Mouse (Mus musculus) erythroblast, embryonic 14.5 days (primary cell): Measurements from ENCODE around the gene Gm45337. TPM values are rescaled to one million over a fixed set of nuclear protein-coding genes. Genes with fewer than 3 reads are reported as not detected.

Source experiments
- H3K27me3 ChIP-seq: 2 replicates; pipeline ENCODE4 v1.6.1; 2012; ENCODE audit warnings: inconsistent platforms; ENCODE audit not compliant: control insufficient read depth
- H3K36me3 ChIP-seq: 2 replicates; pipeline ENCODE4 v1.6.1; 2012; ENCODE audit warnings: mild to moderate bottlenecking, inconsistent platforms; ENCODE audit not compliant: control insufficient read depth
- H3K4me1 ChIP-seq: 2 replicates; pipeline ENCODE4 v1.6.1; 2012; ENCODE audit warnings: inconsistent platforms; ENCODE audit not compliant: control insufficient read depth
- H3K4me3 ChIP-seq: replicated peaks from 2 replicates; pipeline ENCODE3; 2012; ENCODE audit warnings: moderate library complexity, mild to moderate bottlenecking, inconsistent platforms
- H3K9me3 ChIP-seq: 2 replicates; pipeline ENCODE4 v1.6.1; 2012; ENCODE audit warnings: low read length, inconsistent platforms, mixed read lengths; ENCODE audit not compliant: control insufficient read depth
- GATA1 ChIP-seq: IDR thresholded peaks from 2 replicates; pipeline ENCODE4 v1.6.1; 2012; ENCODE audit warnings: low read length, inconsistent platforms, mixed read lengths
- TAL1 ChIP-seq: IDR thresholded peaks from 3 replicates; pipeline ENCODE4 v1.6.1; 2012; ENCODE audit warnings: low read length, inconsistent platforms, mixed read lengths
- polyA plus RNA-seq: library from polyadenylated mRNA; stranded (reverse); fragments of >175 nt; gene quantifications from 2 replicates; pipeline ENCODE4 v1.2.3, GENCODE M21; 2012

Gene Gm45337
- polyA plus RNA-seq, 1 experiment, result not detected

DNA sequence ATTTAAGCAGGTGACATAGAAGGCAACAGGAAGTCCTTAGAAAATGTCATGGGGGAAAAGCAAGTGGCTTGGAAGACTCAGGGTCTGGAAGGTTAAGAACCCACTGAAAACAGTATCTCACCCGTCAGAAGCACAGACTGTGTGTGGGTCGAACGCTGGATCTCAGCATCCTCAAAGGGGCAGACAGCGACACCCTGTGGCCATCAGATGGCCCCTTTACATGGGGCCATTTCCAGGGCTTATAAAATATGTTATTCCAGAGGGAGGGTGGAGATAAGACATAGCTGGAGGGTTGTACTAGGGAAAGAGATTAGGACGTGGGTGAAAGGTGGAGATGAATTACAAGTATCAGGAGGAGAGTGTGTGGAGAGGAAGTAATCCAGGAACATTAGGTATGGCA, 24.8 kb downstream of the Gm45337 start:
- TF ChIP-seq GATA1 (no peak), TAL1 (no peak)
- no peaks in the 10 kb centered on the region for H3K4me1 ChIP-seq
- H3K9me3 ChIP-seq, result no peaks in the 10 kb centered on the region
- H3K4me3 ChIP-seq, result no peak overlapping the region
- peaks cover 3% of the 10 kb centered on the region; the same call in 1 of the 2 replicates for H3K27me3 ChIP-seq
- H3K36me3 ChIP-seq, result no peaks in the 10 kb centered on the region

GRCm38 (mm10) chr7:142104747-142105146, 39.7 kb downstream of the Gm45337 start:
- Histone ChIP-seq H3K36me3 (no peaks in the 10 kb centered on the region), H3K9me3 (no peaks in the 10 kb centered on the region), H3K27me3 (peaks cover 40% of the 10 kb centered on the region), H3K4me3 (no peak overlapping the region), H3K4me1 (peaks cover 4% of the 10 kb centered on the region)
- TF ChIP-seq GATA1 (no peak), TAL1 (no peak)

DNA sequence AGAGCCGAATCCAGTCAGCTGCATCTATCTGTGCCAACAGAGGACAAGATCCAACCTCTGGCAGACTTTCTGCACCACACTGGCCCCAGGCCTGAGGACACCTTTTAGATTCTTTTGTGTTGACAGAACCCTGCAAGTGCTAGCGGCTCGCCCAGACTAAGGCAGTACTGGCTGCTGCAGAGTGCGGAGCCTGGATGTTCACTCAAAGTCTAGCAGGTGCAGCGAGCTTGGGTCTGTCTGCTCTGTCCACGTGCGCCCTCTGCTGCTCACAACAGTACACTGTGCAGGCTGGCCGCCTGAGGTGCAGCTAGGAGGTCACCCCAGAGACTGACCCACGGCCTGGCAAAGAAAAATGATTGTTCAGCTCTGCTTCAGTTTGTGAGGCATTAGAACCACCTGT, 46.6 kb downstream of the Gm45337 start:
- Histone ChIP-seq H3K4me1 (peaks cover 42% of the 10 kb centered on the region), H3K9me3 (no peaks in the 10 kb centered on the region; the same call in 1 of the 2 replicates), H3K27me3 (peaks cover 92% of the 10 kb centered on the region), H3K4me3 (no peak overlapping the region), H3K36me3 (peaks cover 9% of the 10 kb centered on the region)
- TF ChIP-seq GATA1 (no peak), TAL1 (no peak)

DNA sequence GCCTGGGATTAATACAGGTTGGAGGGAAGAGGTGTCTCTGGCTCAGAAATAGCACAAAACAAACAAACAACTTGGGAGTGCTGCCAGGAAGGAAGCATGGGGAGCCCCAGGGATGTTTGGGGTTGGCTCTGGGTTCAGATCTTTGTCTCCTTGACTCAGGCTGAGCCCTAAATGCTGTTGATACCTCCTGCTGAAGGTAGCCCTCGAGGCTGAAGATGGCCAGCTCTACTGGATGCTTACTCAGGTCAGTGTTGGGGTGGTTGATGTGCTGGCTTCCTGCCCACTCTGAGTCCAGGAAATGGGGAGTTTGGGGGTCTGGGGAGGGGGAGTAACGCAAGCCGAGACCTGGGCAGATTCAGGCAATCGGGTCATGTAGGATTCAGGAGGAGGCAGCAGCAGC, 47.7 kb downstream of the Gm45337 start:
- no peak overlapping the region for H3K4me3 ChIP-seq
- peaks cover 52% of the 10 kb centered on the region for H3K4me1 ChIP-seq
- H3K36me3 ChIP-seq, result peaks cover 20% of the 10 kb centered on the region
- H3K27me3 ChIP-seq, result peaks cover 98% of the 10 kb centered on the region
- H3K9me3 ChIP-seq, result no peaks in the 10 kb centered on the region; the same call in 1 of the 2 replicates
- TF ChIP-seq TAL1 (no peak), GATA1 (no peak)

DNA sequence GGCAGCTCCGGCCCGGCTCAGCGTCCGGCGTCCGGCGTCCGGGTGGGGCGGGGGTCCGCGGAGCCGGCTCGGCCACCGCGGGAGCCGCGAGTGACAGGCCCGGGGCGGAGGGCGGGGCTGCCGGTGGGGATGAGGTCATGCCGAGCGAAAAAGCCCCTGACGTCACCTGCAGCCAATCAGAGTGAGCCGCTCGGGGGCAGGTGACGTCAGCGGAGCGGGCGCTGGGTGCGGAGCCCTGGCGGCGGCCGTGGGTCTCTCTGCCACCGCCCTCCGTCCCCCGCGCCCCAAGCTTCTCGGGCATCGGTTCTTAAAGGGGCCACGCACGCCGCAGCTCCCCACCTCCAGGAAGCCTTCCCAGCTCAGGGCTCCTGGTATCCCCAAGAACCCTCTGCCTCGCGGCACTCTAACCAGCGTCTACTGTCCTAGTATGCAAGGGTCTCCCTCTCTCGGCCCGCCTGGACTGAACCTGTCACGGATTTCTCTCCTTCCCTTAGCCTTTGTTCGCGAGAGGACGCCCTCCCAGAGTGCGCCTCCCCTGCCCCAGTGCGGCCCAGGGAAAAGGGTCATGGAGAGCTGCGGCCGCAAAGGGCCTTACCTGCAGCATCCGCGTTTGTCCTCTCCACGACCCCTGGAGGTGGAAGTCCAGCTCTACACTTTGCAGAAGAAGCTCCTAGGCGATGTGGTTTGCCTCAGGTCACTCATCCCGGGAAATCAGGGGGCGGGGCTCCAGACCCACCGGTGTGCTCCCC, 49.0 kb downstream of the Gm45337 start, which contains the start of gene Dusp8:
TSS of gene Dusp8 (minus strand) at position 661 of the 749 bp plus-strand sequence.
- H3K4me1 ChIP-seq, result peaks cover 66% of the 10 kb centered on the region
- H3K4me3 ChIP-seq, result peak within 1 kb of the TSS; percentile 90
- peaks cover 34% of the 10 kb centered on the region for H3K36me3 ChIP-seq
- H3K9me3 ChIP-seq, result no peaks in the 10 kb centered on the region; the same call in 1 of the 2 replicates
- no peak for TF ChIP-seq TAL1
- no peak for TF ChIP-seq GATA1
- peaks cover 99% of the 10 kb centered on the region for H3K27me3 ChIP-seq

DNA sequence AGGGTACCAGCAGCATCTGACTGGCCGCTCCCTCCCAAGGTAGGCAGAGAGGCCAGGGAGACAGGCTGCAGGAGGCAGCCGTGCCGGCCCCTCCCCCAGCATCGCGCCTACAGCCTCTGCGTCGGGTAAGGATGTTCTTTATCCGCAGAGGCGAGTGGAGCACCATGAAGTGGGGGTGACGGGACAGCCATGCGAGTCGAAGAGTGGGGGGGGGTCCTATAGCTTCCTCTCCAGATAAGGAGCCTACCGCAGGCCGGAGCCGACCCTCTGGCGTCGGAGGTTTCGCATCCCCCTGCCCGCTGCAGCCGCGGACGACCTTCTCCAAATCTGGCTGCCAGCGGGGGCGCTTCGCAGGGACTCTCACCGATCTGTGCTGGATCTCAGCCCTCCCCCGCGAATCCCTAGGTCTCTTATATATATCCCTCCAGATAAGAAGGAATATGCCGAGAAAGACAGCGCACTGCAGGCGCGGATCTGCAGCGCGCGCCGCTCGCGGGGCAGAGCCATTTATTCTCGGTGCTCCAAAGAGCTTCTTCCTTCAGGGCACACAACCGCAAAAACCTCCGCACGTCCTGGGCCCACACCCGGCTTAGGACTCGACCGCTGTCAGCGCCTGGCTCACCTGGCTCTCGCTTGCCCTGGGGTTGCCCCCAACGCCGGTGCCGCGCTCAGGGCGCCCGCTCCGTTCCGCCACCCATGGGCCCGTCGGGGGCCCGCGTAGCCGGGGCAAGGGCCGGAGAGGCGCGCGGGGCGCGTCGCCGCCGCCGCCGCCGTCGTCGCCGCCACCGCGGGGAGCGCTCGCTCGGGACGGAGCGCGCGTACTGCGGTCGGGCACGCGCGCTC, 49.9 kb downstream of the Gm45337 start:
- Histone ChIP-seq H3K27me3 (peaks cover 99% of the 10 kb centered on the region), H3K4me1 (peaks cover 74% of the 10 kb centered on the region), H3K4me3 (peak overlapping the region; percentile 90), H3K9me3 (no peaks in the 10 kb centered on the region; the same call in 1 of the 2 replicates), H3K36me3 (peaks cover 42% of the 10 kb centered on the region)
- TF ChIP-seq GATA1, result no peak
- no peak for TF ChIP-seq TAL1

- TF ChIP-seq TAL1, result no peak
- TF ChIP-seq GATA1, result no peak
- Histone ChIP-seq H3K36me3 (peaks cover 49% of the 10 kb centered on the region), H3K9me3 (no peaks in the 10 kb centered on the region; the same call in 1 of the 2 replicates), H3K4me1 (peaks cover 82% of the 10 kb centered on the region), H3K4me3 (peak overlapping the region; percentile 90), H3K27me3 (peaks cover 96% of the 10 kb centered on the region)
Measured at GRCm38 (mm10) chr7:142093696-142094240, 50.6 kb downstream of the Gm45337 start.

Other genes with a start within 250 kb of the Gm45337 start
- gene Tollip, start 226.1 kb downstream of the Gm45337 start, polyA plus RNA-seq, result 3.3 and 4.2 TPM in 2 replicates
- 0.02 TPM in 1 of 2 replicates, not detected in the other for gene Brsk2, start 194.9 kb downstream of the Gm45337 start, polyA plus RNA-seq
- gene Mob2, start 83.5 kb downstream of the Gm45337 start, polyA plus RNA-seq, result 24.8 and 29.2 TPM in 2 replicates
- gene Dusp8, start 48.8 kb downstream of the Gm45337 start, polyA plus RNA-seq, result 7.6 and 9.7 TPM in 2 replicates
- gene Gm45618, start 23.9 kb downstream of the Gm45337 start, polyA plus RNA-seq, result not detected in 2 replicates
- not detected in 2 replicates for gene Gm39115, start 8.6 kb downstream of the Gm45337 start, polyA plus RNA-seq
- gene Gm29735, start 12.5 kb upstream of the Gm45337 start, polyA plus RNA-seq, result not detected in 2 replicates
- gene Gm4553, start 21.1 kb upstream of the Gm45337 start, polyA plus RNA-seq, result not detected in 2 replicates
- not detected in 2 replicates for gene Krtap5-2, start 31.4 kb upstream of the Gm45337 start, polyA plus RNA-seq
- not detected in 2 replicates for gene Gm10153, start 45.8 kb upstream of the Gm45337 start, polyA plus RNA-seq
- gene Krtap5-3, start 56.8 kb upstream of the Gm45337 start, polyA plus RNA-seq, result not detected in 2 replicates
- not detected in 2 replicates for gene Gm7579, start 67.3 kb upstream of the Gm45337 start, polyA plus RNA-seq
- gene Krtap5-5, start 85.4 kb upstream of the Gm45337 start, polyA plus RNA-seq, result 0.03 TPM in 1 of 2 replicates, not detected in the other
- gene Gm40460, start 96.5 kb upstream of the Gm45337 start, polyA plus RNA-seq, result not detected in 2 replicates
- gene Gm2431, start 113.7 kb upstream of the Gm45337 start, polyA plus RNA-seq, result not detected in 2 replicates
- gene Gm4559, start 129.8 kb upstream of the Gm45337 start, polyA plus RNA-seq, result not detected in 2 replicates
- gene Krtap5-1, start 152.5 kb upstream of the Gm45337 start, polyA plus RNA-seq, result not detected in 2 replicates
- not detected in 2 replicates for gene Krtap5-4, start 158.9 kb upstream of the Gm45337 start, polyA plus RNA-seq
- gene Ifitm10, start 229.1 kb upstream of the Gm45337 start, polyA plus RNA-seq, result 0.36 and 0.47 TPM in 2 replicates
- 19.7 and 19.8 TPM in 2 replicates for gene Gm49369, start 238.1 kb upstream of the Gm45337 start, polyA plus RNA-seq
- 14.4 and 21.7 TPM in 2 replicates for gene Ctsd, start 243.4 kb upstream of the Gm45337 start, polyA plus RNA-seq